Mouse (Mus musculus) CH12.LX (cell line): Measurements from ENCODE around the gene Npepps. TPM values are rescaled to one million over a fixed set of nuclear protein-coding genes. Genes with fewer than 3 reads are reported as not detected.

Experiments used
- DNase-seq: peaks from one replicate; pipeline ENCODE4 v3.0.0-alpha.2; 2013; ENCODE audit errors: extremely low read depth
- H3K27ac ChIP-seq: 2 replicates; pipeline ENCODE4 v1.5.1; 2012; ENCODE audit warnings: low read depth, mild to moderate bottlenecking, control low read depth, moderate library complexity; ENCODE audit not compliant: insufficient read depth
- H3K27me3 ChIP-seq: replicated peaks from 2 replicates; pipeline ENCODE3; 2012; ENCODE audit warnings: inconsistent platforms
- H3K36me3 ChIP-seq, 2 experiments: replicated peaks in 1 of 2; 2 replicates each; pipeline versions ENCODE3 to v1.6.1; 2012; ENCODE audit warnings: inconsistent platforms in 1 of 2, low read length in 1 of 2, mild to moderate bottlenecking in 1 of 2, mixed read lengths in 1 of 2, moderate library complexity in 1 of 2; ENCODE audit not compliant: control insufficient read depth in 1 of 2, insufficient read depth in 1 of 2
- H3K4me1 ChIP-seq, 2 experiments: 2 replicates each; pipeline ENCODE4 v1.6.1; 2012; ENCODE audit warnings: inconsistent platforms in 1 of 2, moderate library complexity in 1 of 2; ENCODE audit not compliant: insufficient read depth in 2 of 2, control insufficient read depth in 1 of 2
- H3K4me2 ChIP-seq: 2 replicates; pipeline ENCODE4 v1.6.1; 2012; ENCODE audit warnings: low read depth, mild to moderate bottlenecking, control low read depth; ENCODE audit not compliant: poor library complexity, insufficient read depth, severe bottlenecking
- H3K4me3 ChIP-seq, 3 experiments: fragments of 150-350 bp in 1 of 3; sonication (generic) in 1 of 3; replicated peaks in 1 of 3; 2 replicates each; pipeline versions ENCODE3 to v1.5.1; 2011 to 2012; ENCODE audit warnings: low read depth in 2 of 3, low read length in 2 of 3, mild to moderate bottlenecking in 2 of 3, moderate library complexity in 2 of 3, control low read depth in 1 of 3, improper control_type of control experiment in 1 of 3, inconsistent platforms in 1 of 3, mixed read lengths in 1 of 3; ENCODE audit not compliant: poor library complexity in 1 of 3
- H3K79me2 ChIP-seq: replicated peaks from 2 replicates; pipeline ENCODE4 v1.6.1; 2012; ENCODE audit warnings: mild to moderate bottlenecking, moderate library complexity; ENCODE audit not compliant: control insufficient read depth, poor library complexity, insufficient read depth, severe bottlenecking; ENCODE audit errors: extremely low read depth
- H3K9ac ChIP-seq: 2 replicates; pipeline ENCODE4 v1.6.1; 2012; ENCODE audit warnings: low read depth, mild to moderate bottlenecking, control low read depth, moderate library complexity; ENCODE audit not compliant: insufficient read depth
- H3K9me3 ChIP-seq: replicated peaks from 2 replicates; pipeline ENCODE3; 2012; ENCODE audit warnings: low read length, inconsistent platforms, mixed read lengths
- CHD1 ChIP-seq: IDR thresholded peaks from 2 replicates; pipeline ENCODE4 v1.6.1; 2012; ENCODE audit warnings: low read depth, low read length, improper control_type of control experiment, inconsistent platforms
- CHD2 ChIP-seq: IDR thresholded peaks from 2 replicates; pipeline ENCODE4 v1.6.1; 2011; ENCODE audit warnings: low read length, improper control_type of control experiment
- E2F4 ChIP-seq: IDR thresholded peaks from 2 replicates; pipeline ENCODE4 v1.6.1; 2011; ENCODE audit warnings: low read depth, low read length, improper control_type of control experiment; ENCODE audit not compliant: insufficient replicate concordance
- ELF1 ChIP-seq: IDR thresholded peaks from 2 replicates; pipeline ENCODE4 v1.6.1; 2014; ENCODE audit warnings: low read depth, mild to moderate bottlenecking, inconsistent platforms, low read length, improper control_type of control experiment
- EP300 ChIP-seq: IDR thresholded peaks from 2 replicates; pipeline ENCODE4 v1.6.1; 2011; ENCODE audit warnings: low read length, improper control_type of control experiment
- ETS1 ChIP-seq: conservative IDR thresholded peaks from 2 replicates; pipeline ENCODE4 v1.6.1; 2012; ENCODE audit warnings: low read depth, mild to moderate bottlenecking, inconsistent platforms, low read length, improper control_type of control experiment, moderate library complexity
- IRF4 ChIP-seq: IDR thresholded peaks from 2 replicates; pipeline ENCODE4 v1.6.1; 2014; ENCODE audit warnings: low read depth, mild to moderate bottlenecking, inconsistent platforms, low read length, improper control_type of control experiment
- MAFK ChIP-seq: IDR thresholded peaks from 2 replicates; pipeline ENCODE4 v1.6.1; 2011; ENCODE audit warnings: low read length, improper control_type of control experiment; ENCODE audit not compliant: insufficient replicate concordance
- MXI1 ChIP-seq: IDR thresholded peaks from 2 replicates; pipeline ENCODE4 v1.6.1; 2011; ENCODE audit warnings: mild to moderate bottlenecking, low read depth, low read length, improper control_type of control experiment
- NELFE ChIP-seq: IDR thresholded peaks from 2 replicates; pipeline ENCODE4 v1.6.1; 2011; ENCODE audit warnings: low read depth, low read length, improper control_type of control experiment
- NRF1 ChIP-seq: IDR thresholded peaks from 2 replicates; pipeline ENCODE4 v1.6.1; 2014; ENCODE audit warnings: low read depth, mild to moderate bottlenecking, inconsistent platforms, low read length, improper control_type of control experiment, moderate library complexity
- PAX5 ChIP-seq: IDR thresholded peaks from 2 replicates; pipeline ENCODE4 v1.6.1; 2012; ENCODE audit warnings: low read length, inconsistent platforms, mixed read lengths
- POLR2A ChIP-seq: IDR thresholded peaks from 2 replicates; pipeline ENCODE4 v1.6.1; 2011; ENCODE audit warnings: low read depth, mild to moderate bottlenecking, improper control_type of control experiment, low read length
- POLR2AphosphoS2 ChIP-seq: IDR thresholded peaks from 2 replicates; pipeline ENCODE4 v1.6.1; 2011; ENCODE audit warnings: low read depth, low read length, improper control_type of control experiment
- RAD21 ChIP-seq: IDR thresholded peaks from 2 replicates; pipeline ENCODE4 v1.6.1; 2011; ENCODE audit warnings: low read depth, mild to moderate bottlenecking, low read length, improper control_type of control experiment, moderate library complexity
- RCOR1 ChIP-seq: conservative IDR thresholded peaks from 2 replicates; pipeline ENCODE4 v1.6.1; 2012; ENCODE audit warnings: low read depth, mild to moderate bottlenecking, inconsistent platforms, low read length, improper control_type of control experiment
- SMC3 ChIP-seq: IDR thresholded peaks from 2 replicates; pipeline ENCODE4 v1.6.1; 2011; ENCODE audit warnings: low read depth, low read length, improper control_type of control experiment
- TCF12 ChIP-seq: IDR thresholded peaks from 2 replicates; pipeline ENCODE4 v1.6.1; 2014; ENCODE audit warnings: low read depth, mild to moderate bottlenecking, inconsistent platforms, low read length, improper control_type of control experiment
- UBTF ChIP-seq: IDR thresholded peaks from 2 replicates; pipeline ENCODE4 v1.6.1; 2012; ENCODE audit warnings: low read depth, mild to moderate bottlenecking, inconsistent platforms, low read length, improper control_type of control experiment, moderate library complexity
- ZC3H11A ChIP-seq: IDR thresholded peaks from 2 replicates; pipeline ENCODE4 v1.6.1; 2012; ENCODE audit warnings: low read depth, mild to moderate bottlenecking, inconsistent platforms, low read length, improper control_type of control experiment
- ZMIZ1 ChIP-seq: IDR thresholded peaks from 2 replicates; pipeline ENCODE4 v1.6.1; 2012; ENCODE audit warnings: low read depth, mild to moderate bottlenecking, inconsistent platforms, low read length, improper control_type of control experiment
- ZNF384 ChIP-seq: IDR thresholded peaks from 2 replicates; pipeline ENCODE4 v1.6.1; 2012; ENCODE audit warnings: low read depth, low read length, improper control_type of control experiment, inconsistent platforms
- dilution Hi-C: fragments of 300-500 bp; cut with MboI; formaldehyde crosslinking; loops from 2 replicates; pipeline ENCODE4 v1.14.3; 2020; ENCODE audit warnings: low sequenced_read_pairs; ENCODE audit not compliant: extremely low pct_unique_long_range_greater_than_20kb, extremely low pct_ligation_motif_present
- in situ Hi-C: fragments of 300-500 bp; cut with MboI; formaldehyde crosslinking; loops from 3 replicates; pipeline ENCODE4 v1.14.3; 2019; ENCODE audit warnings: low sequenced_read_pairs, low pct_ligation_motif_present, low pct_unique_long_range_greater_than_20kb, mixed read lengths
- polyA plus RNA-seq: library from polyadenylated mRNA; unstranded; fragments of >175 nt; gene quantifications from 2 replicates; pipeline ENCODE4 v1.2.1, GENCODE M21; 2012; ENCODE audit warnings: low read depth; ENCODE audit not compliant: insufficient read length
- total RNA-seq, 2 experiments: library from RNA; depleted of rRNA; stranded (reverse); fragments of 300-350 nt in 1 of 2; fragments of >200 nt in 1 of 2; gene quantifications; 2 replicates each; pipeline ENCODE4 v1.2.3; 2012 to 2014

The Npepps gene
- total and polyA plus RNA-seq, 3 experiments, result 29.8 to 50.8 (median 42.5) TPM

- H3K27ac ChIP-seq, result no peak overlapping the region
- no peak overlapping the region for H3K4me3 ChIP-seq
- no peak overlapping the region for H3K4me2 ChIP-seq
- peaks cover 0 to 2% of the 10 kb centered on the region in 2 experiments for H3K36me3 ChIP-seq
- no peak overlapping the region for H3K9ac ChIP-seq
- peaks cover 8 to 59% of the 10 kb centered on the region in 2 experiments for H3K4me1 ChIP-seq
- in situ Hi-C loops (loop anchor here (5.0 kb wide), 1 partner anchor 35 kb away; no protein-coding TSS in a partner anchor), dilution Hi-C loops (no loop called here)
- TF ChIP-seq MAFK (no peak), CHD2 (no peak), MXI1 (no peak), RCOR1 (no peak), IRF4 (no peak), TCF12 (no peak), POLR2A (no peak), ZNF384 (no peak), SMC3 (no peak), POLR2AphosphoS2 (no peak), UBTF (no peak), ELF1 (no peak), NRF1 (no peak), RAD21 (no peak), PAX5 (no peak), EP300 (no peak), ZMIZ1 (no peak), ETS1 (no peak)
- no peak for DNase-seq
- no peaks in the 10 kb centered on the region for H3K27me3 ChIP-seq
- no peaks in the 10 kb centered on the region for H3K9me3 ChIP-seq
- H3K79me2 ChIP-seq, result peaks cover 80% of the 10 kb centered on the region
Observed at GRCm38 (mm10) chr11:97277166-97277565, 3.3 kb downstream of the Npepps start.

GRCm38 (mm10) chr11:97276019-97276418 lies 4.4 kb downstream of the Npepps start:
- dilution Hi-C loops (no loop called here), in situ Hi-C loops (loop anchor here (5.0 kb wide), 1 partner anchor 36 kb away; no protein-coding TSS in a partner anchor)
- peaks cover 0 to 5% of the 10 kb centered on the region in 2 experiments for H3K36me3 ChIP-seq
- H3K4me1 ChIP-seq, result peaks cover 8 to 57% of the 10 kb centered on the region in 2 experiments
- H3K4me3 ChIP-seq, result no peak overlapping the region
- peak overlapping the region; percentile 2; the same call in 1 of the 2 replicates for H3K4me2 ChIP-seq
- H3K79me2 ChIP-seq, result peaks cover 90% of the 10 kb centered on the region
- H3K9ac ChIP-seq, result no peak overlapping the region; the same call in 1 of the 2 replicates
- no peak overlapping the region for H3K27ac ChIP-seq
- TF ChIP-seq RCOR1 (no peak), POLR2A (no peak), CHD1 (no peak), ZC3H11A (no peak), EP300 (no peak), E2F4 (no peak), NELFE (no peak)
- H3K27me3 ChIP-seq, result no peaks in the 10 kb centered on the region
- no peaks in the 10 kb centered on the region for H3K9me3 ChIP-seq
- DNase-seq, result no peak
